Mouse (Mus musculus) 416B (cell line): Measurements from ENCODE around the gene Gpatch8.

Experiments
- DNase-seq: peaks from one replicate; pipeline ENCODE4 v3.0.0; 2011; ENCODE audit warnings: low read depth

Gene Gpatch8

DNA sequence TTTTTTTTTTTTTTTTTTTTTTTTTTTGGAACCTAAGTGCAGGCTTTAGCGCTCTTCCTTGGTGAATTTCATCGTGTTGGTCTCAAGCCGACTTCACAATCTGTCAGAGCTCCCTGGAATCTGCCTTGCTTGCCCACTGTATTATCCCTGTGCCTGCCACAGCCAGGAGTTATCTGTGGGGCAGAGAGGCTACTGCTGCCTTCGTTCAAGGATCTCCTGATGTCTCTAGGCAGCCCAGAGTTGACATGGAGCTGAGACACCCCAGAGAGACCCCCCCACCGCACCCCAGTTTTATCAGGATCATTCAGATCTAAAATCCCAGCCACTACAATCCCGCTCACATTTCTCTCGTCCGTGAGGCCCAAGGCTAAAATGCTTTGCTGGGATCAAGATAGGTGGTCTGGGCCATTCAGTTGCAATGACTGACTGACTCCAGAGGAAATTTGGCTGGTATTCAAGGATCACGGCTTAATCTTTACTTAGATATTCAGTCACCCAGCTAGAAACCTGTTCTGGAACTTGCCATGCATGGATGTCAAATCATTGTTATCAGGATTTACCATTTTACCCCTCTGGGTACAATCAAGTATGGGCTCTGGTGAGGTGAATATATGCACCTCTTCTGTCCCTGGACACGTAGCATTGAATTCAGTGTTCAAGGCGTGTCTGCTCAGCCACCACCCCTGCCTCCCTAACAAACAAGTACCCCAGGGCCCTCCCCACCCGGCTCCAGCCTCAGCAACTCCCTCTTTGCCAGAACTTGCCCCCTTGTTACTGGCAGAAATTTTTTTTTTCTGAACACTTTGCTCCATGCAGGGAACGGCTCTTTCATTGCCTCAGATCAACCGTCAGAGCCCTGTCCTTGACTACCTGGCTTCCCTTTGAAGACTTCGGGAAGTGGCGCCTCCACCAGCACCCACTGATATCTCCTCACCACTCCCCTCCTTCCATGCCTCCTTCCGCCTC lies 106.9 kb downstream of the Gpatch8 start:
- no peak for DNase-seq

DNA sequence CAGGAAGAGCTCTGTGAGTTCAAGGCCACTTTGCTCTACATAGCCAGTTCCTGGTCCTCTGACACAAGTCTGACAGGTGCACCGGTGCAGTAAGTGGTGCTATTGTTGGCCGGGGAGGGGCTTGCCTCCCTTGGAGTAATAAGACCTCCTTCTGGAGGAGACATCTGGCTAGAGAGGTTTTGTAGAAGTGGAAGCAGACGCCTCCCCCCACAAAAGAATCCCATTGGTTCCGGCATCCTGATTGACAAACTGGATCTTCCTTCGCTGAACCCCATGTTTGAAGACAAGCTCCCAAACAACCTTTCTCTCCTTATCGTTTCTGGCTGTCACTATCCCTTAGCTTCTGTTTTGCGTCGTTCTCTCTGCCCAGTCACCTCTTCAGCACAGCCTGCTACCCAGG lies 107.9 kb downstream of the Gpatch8 start:
- peak; percentile 15 for DNase-seq

DNA sequence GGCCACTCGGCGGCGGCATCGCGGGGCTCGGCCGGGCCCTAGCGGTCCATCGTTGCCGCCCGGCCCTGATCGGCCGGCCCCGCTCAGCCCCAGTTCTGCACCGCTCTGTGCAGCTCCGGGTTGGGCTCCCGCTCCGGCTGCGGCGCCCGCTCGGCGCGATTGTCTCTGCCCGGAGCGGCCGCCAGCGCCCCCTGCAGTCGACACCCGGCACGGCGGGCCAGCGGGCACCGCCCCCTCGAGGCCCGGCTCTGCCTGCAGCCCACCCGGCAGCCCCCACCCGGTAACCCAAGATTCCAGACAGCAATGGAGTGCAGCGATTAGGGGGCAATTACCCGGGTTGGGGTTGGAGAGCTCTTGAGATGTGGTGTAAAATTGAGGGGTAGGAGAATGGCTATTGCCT lies 108.7 kb downstream of the Gpatch8 start, which contains the start of gene Fam171a2:
TSS of gene Fam171a2 (minus strand) at position 186 of the 400 bp plus-strand sequence.
- DNase-seq: peak; percentile 59

DNA sequence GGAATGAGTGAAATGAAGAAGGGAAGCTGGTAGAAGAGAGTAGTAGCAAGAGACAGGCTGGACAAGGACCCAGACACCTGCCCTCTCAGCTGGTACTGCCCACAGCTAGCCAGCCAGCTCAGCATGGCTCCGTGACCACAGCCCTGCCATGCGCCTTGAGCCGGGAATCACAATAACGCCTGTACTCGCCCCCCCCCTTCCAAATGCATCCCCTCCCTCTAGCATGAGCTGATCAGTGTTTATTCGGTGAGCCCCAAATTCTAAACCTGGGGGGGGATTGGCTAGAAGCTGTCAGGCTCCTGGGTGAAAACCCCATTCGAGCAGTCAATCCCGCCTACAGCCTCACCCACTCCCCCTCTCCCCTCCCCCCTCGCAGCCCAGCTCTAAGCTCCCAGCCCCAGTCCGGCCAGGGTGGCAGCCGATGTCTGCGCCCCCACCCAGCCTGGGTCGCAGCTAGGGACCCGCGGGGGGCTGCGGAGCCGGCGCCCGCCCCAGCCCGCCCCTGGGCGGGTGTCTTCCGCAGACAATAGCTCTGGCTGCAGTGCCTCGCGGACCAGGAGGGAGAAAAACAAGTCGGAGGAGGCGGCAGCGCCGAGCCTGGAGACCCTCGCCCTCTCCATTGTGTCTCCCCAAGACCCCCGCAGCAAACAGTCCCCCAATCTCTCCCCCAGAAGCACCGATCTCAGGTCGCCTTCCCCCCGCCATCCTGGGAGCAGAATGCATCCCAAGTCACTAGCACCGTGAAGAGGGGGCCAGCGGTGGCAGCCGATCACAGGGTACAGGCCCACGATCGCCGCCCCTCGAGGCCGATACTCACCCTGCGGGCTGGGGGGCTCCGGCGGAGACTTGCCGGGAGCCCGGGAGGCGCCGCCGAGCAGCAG lies 109.4 kb downstream of the Gpatch8 start:
- peak; percentile 49 for DNase-seq

DNA sequence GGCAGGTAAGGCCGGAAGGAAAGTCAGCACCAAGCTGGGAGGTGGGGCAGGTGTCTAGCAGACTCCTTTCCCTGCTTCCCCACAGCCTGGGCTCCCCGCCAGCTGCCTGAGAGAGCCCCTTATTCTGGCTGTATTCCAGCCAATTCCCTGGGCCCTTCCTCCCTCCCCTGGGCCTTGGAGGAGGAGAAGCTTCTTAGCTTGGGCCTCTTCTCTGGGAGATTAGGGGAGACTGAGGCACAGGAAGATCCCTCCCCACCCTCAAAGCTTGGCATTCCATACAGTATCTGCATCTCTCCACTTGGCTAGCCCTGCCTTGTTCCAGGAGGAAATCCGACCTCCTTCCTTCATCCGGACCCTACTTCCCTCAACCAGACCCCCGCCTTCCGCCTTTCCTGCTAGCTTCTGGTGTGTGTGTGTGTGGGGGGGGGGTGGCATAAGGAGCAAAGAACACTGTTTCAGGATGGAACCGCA lies 110.3 kb downstream of the Gpatch8 start:
- DNase-seq: no peak

DNA sequence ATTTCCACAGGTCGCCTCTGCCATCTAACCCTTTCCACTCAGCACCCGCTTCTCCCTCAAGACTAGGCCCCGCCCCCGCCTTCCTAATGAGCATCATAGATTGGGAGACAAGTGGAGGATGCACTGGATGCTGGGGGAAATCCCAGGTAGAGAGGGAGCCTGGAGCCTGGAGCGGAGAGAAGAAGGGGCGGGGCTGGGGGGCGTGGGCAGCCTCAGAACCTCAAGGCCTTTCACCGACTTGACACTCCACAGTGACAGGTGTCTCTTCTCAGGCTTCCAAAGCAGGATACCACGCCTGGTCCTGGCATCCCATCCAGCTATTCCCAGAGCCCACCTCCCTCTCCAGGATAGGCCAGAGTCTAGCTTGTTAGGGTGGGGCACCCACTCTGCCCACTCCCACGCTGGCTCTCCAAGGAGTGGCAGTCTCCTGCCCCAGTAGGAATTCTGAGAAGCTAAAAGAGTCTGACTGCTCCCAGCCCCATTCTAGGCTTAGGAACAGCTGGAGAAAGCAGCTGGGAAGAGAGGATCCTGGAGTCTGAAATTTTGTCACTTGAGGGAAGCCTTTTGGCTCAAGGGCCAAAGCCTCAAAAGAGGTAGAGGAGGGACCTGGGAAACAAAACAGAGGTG lies 110.8 kb downstream of the Gpatch8 start:
- DNase-seq: no peak

DNA sequence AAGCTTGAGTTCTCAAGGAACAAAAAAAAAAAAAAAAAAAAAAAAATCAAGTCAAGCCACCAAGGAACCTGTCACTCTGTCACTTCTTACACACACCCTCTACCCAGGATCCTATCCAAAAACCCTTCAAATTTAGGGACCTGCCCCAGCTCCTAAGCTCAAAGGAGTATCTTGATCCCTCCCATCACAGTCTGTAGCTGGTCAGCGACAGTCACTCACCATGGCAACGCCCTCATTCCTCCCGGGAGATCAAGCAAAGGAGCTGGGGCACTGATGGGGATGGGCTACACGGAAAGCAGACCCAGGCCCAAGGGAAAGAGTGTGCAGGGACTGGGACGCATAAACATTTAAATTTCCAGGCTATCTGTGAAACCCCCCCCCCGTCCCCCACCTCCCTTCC lies 111.4 kb downstream of the Gpatch8 start:
- no peak for DNase-seq

DNA sequence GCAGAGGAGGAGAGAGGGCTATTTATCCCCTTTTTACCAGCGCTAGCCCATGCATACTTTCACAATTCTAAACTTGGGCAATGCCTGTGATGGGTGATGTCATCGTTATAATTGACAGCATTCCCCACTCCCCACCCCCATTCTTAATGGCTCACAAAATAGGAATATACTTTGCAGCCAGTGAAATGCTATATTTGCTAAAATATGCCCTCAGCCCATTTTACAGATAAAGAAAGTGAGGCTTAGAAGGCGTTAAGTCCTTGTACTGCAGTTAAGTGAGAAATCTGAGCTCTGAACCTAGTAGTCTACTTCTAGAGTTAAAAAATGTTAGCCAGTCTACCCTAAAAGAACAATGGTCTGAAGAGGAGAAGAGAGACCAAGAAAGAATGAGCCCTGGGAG lies 111.9 kb downstream of the Gpatch8 start:
- DNase-seq: no peak

DNA sequence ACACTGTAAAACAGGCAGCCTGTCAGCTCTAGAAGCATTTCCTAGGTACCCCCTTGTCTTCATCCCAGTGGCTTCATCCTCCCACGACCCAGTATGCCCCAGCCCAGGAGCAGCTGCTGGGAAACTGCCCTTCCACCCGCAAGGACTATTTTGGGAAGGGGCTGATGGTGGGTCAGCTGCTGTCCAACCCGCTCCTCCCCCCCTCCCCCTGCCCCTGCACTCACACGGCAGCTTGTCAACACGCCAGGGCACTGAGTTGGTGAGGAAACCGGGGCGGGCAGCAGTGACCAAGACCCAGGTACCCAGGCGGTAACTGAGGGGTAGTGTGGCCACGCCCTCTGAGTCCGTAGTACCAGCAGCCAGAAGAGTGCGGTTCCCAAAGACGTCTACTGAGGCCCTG lies 112.5 kb downstream of the Gpatch8 start:
- DNase-seq: no peak

DNA sequence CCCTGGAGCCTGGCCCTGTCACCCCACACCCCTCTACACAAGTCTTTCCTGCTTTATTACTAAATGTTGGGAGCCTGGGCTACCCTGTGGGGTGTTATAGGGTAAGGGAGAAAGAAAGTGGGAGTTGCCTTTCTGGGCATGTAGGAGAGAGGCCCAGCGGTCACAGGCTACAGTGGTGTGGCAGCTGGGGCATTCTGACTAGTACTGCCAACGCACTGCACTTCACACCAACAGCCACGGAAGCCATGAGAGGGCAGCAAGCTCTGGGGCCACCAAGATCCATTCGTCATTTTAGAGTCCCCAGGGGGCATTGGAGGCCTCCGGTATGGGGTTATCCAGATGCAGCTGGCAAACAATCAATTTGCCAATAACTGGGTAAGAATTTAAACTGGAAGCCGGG lies 114.1 kb downstream of the Gpatch8 start:
- DNase-seq: no peak

DNA sequence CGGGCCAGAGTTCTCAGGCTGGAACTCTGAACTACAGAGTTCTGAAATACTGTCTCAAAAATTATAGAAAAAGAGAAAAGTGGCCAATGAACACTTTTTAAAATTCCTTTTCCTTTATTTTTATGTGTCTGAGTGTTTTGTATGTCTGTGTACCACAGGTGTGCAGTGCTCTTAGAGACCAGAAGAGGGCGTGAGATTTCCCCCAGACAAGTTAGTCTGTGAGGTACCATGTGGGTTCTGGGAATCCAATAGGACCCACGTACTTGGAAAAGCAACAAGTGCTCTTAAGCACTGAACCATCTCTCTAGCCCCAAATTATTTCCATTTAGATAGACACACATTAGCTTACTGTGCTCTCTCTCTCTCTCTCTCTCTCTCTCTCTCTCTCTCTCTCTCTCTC lies 114.8 kb downstream of the Gpatch8 start:
- no peak for DNase-seq

DNA sequence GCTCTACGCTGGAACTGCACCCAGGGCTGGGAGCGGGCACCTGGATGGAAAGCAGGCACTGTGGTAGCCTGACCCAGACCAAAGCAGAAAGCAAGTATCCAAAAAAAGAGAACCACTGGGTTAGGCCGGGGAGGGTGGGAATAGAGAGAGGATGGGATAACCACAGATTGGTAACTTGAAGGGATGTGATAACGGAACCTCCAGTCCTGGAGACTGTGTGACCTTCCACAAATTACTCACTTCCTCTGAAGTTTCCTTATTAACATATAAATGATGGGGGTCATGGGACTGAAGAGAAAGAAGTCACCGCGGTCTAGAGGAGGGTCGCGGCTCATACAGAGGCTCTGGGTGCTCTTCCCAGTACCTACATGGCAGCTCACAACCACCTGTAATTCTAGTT lies 115.9 kb downstream of the Gpatch8 start:
- DNase-seq: peak; percentile 65

DNA sequence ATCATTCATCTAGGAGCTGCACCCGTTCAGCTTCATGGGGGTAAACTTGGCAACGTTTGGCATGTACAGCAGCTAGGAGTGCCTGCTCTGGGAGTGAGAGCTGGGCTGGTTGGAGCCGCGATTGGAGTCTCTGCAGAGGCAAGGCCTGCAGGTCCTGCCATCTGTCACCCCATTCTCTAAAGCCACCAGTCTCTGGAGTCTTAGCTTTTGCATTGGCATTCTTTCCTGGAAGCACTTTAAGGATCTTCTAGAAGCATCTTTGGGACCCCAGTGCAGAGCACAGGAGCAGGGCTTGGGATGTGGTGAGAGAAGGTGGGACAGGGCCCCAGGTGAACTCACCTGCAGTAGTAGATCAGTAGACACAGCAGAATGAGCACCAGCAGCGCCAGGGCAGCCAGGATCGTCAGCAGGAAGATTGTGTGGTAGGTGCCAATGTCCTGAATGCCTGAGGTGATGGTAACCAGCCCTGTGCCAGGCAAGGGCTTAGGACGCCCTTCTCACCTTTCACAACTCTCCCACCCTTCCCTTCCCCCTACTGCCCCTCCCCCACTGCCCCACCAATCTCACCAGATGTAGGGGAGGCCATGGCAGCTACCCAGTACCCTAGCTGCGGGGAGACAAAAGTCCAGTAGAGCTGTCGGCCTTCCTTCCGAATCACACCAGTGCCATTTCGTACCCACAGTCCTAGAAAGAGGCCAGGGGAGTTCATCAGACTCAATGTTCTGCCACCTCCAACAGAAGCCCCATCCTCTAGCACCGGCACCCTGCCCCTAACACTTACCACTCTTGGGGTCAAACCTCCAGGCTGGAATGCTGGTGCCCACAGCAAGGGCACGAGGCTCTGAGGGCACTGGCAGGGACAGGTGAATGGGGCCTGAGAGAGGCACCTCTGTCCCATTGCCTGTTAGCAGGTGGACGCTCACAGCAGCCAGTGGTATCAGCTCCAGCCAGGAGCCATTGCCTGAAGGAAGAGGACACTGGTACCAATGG lies 116.8 kb downstream of the Gpatch8 start:
- DNase-seq: no peak

DNA sequence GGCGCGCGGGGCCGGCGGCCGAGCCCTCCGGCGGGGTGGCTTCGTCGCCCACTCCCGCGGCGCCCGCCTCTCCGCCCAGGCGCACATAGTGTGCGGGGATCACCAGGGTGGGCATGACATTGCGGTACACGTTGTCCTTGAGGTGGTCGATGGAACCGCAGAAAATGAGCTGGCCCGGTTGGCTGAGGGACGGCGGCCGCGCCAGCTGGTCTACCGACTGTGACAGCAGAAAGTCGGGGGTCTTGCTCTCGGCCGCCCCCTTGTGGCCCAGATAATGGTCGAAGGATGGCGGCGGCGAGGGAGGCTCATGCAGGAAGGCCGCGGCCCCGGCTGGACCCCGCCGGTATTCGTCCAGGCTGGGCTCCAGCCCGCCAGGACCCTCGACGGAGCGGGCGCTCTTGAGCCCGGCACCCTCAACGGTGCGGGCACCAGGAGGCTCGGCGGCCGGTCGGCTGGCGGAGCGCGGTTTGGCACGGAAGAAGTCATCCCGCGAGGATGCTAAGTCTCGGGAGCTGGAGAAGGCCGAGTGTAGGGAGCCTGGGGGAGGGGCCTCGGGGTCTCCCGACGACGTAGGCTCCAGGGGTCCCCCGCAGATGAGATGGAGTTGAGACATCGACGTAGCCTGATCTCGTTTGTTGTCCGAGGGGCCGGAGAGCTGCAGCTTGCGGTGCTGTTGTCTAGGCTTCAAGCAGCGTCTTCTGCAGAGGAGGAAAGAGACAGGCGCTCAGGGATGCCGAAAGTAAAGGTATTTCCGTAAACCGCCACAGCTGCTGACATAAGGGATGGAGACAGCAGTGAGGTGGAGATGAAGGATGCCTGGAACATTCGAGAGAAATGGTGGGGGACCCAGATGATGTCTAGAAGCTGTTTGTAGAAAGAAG lies 117.7 kb downstream of the Gpatch8 start:
- DNase-seq: no peak

DNA sequence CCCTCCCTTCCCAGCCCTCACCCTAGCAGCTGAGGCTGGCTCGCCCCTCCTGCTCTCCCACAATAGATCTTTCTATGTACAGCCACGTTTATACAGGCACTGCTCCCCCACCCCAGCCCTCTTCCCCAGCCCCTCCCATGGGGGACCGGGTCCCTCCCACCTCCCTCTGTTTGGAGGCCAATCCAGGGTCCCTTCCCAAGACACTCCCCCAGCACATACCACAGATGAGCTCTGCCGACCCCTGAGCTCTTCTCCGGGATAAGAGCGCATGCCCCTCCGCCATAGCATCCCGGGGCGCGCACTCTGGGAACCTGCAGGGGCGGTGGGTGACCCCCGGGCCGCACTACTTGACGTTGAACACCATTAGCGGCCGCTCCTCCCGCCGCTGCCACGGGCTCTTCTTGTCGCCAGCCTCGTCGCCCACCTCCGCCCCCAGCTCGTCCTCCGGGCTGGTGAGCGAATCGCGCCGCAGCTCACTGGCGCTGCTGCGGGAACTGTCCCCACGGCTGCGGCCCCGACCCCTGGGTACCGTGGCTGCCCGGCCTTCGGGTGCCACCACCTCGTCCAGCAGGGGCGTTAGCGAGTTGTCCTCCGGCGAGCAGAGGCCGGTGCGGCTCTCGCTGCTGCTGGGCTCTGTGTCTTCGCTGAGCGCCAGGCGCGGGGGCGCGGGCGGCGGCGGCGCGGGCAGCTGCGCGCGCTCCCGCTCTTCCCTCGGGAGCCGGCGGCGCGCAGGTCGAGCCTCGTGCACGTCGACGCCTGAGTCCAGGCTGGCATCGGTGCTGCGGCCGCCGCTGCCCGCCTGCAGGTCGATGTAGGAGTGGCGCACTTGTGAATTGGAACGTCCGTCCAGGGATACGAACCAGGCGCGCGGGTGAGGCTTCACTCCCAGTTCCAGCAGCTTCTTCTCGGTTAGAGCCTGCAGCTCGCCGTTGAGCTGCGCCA lies 118.8 kb downstream of the Gpatch8 start:
- DNase-seq: no peak

DNA sequence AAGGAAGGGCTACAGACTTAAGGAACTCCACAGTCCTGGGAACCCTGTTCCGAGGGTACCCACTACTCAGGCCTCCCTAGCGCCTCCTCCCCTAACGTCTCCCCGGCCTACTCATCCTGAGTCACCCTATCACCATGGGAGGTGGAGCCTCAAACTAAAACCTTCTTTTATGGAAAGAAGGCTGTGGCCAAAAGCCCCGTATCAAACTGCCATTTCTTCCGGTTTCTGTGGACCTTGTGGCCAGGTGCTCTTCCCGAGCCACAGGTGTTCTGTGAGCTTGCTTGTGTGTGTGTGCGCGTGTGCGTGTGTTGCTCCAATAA lies 119.8 kb downstream of the Gpatch8 start:
- DNase-seq: no peak

DNA sequence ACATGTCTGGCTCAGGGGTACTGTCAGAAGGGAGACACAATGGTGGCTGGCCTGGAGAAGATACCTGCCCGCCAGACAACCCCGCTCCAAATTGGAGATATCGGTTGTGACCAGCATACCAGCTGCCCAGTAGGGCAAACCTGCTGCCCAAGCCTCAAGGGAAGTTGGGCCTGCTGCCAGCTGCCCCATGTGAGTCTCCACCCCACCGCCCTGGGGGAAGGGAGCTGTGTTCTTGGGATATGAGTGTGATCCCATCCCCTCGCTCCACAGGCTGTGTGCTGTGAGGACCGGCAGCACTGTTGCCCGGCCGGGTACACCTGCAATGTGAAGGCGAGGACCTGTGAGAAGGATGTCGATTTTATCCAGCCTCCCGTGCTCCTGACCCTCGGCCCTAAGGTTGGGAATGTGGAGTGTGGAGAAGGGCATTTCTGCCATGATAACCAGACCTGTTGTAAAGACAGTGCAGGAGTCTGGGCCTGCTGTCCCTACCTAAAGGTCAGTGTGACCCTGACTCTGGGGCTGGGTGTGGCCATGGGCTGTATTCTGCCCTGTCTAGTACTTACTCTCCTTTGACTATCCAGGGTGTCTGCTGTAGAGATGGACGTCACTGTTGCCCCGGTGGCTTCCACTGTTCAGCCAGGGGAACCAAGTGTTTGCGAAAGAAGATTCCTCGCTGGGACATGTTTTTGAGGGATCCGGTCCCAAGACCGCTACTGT lies 120.3 kb downstream of the Gpatch8 start:
- no peak for DNase-seq
